Mouse (Mus musculus) gastrocnemius, postnatal 10 days (tissue): ENCODE measurements around the gene Mgmt. TPM values are rescaled to one million over a fixed set of nuclear protein-coding genes. Genes with fewer than 3 reads are reported as not detected.

Experiments
- DNase-seq: peaks from one replicate; pipeline ENCODE4 v3.0.0; 2021; ENCODE audit warnings: mixed read lengths
- total RNA-seq, 2 experiments: library from RNA; stranded (reverse); gene quantifications; 2 replicates each; pipeline ENCODE4 v1.2.3; 2021

The Mgmt gene
- total RNA-seq, 2 experiments from 2014 or later: 1.7 to 2.1 TPM

DNA sequence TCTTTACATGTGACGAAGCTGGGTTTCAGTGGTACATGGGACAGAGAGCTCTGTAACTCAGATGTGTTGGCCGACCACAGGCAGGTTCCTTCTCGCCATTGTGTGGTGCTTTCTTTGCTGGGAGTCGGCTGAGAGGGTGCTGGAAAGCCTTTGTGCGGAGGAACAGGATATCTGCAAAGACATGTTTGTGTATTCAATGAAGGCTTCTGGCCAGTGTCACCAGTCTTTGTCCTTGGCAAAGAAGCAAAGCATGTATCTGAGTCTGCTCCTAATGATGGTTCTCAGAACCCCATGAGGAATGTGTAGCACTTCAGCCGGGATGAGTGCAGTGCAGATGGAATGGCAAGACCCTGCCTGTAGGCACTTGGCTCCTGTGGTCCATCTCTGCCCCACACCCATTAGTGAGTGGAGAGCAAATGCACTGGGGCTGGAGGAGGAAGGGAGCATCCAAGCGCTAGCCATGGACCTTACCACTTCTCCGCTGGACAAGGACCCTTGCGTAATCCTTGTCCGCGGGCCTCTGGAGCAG, 14.3 kb downstream of the Mgmt start:
- no peak for DNase-seq

DNA sequence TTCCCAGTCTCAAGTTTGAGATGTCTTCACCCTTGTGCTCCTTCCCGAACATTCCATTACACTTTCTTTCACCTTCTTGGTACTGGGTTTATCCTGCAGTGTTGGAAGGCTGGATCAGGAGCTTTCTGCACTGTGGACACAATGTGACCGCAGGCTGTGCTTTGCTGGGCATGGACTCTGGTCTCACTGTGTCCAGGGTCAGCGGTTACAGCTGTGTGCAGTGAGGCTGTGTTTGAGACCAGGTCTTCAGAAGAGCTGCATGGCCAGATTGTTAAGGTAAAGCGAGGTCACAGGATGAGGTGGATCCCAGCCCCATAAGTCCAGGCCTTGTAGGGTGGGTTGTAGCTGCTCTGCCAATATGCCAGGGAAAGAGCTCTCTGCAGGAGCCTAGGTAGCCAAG, 18.5 kb downstream of the Mgmt start:
- no peak for DNase-seq

DNA sequence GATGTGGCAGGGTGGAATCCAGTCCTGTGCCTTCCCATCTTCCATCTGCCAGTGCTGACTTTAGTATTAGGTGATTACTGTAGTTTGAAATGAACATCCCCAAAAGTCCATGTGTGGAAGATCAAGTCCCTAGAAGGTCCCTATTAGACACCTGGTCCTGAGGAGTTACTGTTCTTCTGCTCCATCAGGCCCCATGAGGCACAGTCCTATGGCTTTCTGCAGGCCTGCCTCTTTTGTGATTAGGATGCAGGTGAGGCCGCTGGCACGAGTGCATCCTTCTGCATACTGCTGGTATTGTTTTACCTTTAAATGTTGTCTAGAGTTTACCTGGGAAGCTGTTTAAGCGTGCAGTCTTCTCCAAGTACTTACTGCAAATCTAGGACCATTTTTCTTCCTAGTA, 21.6 kb downstream of the Mgmt start:
- DNase-seq: no peak

DNA sequence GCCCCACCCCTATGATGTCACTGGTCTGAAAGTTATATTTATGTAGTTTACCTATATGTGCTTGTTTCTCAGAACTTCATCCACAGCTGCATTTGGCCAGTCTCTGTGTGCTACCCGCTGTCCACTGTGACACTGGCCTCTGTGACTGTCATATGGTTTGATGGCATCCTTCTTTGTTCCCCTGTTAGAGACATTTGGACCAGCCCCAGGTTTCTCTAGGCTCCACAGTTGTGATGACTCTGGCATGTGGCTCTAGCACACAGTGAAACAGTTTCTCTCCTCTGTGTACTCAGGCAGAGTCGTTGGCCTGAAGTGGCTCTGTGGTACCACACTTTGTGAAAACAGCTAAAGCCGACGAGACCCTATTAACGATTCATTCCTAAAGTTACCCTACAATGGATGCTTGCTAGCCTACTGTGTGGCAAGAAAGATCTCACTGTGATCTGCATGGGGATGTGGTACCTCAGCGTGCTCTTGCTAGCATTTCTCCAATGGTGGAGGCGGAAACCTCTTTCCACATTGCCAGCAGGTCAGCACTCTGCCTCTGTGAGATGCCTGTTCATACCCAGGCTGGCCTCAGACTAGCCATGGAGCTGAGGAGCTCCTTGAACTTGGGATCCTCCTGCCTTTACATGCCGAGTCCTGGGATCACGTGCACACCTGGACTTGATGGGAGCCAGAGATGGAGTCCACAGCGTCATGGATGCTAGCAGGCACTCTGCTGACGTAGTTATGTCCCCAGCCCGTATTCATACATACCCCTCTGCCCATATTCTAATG, 26.8 kb downstream of the Mgmt start:
- no peak for DNase-seq

DNA sequence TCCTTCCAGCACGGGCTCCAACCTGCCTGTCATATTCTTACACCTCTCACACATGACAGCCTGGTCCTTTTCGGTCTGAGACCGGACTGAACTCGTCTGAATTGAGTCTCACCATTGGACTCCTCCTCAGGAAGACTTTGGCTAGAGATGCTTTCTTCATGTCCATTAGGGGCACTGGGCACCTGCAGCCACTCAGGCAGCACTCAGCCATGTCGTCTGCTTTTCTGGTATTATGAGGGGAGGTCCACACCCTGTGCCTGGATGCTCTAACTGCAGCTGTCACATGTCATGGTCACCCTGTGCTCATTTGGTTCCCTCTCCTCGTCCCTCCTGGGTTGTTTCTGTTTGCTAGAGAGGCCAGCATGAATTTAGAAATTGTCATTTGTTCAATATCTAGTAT, 27.8 kb downstream of the Mgmt start:
- DNase-seq: no peak

DNA sequence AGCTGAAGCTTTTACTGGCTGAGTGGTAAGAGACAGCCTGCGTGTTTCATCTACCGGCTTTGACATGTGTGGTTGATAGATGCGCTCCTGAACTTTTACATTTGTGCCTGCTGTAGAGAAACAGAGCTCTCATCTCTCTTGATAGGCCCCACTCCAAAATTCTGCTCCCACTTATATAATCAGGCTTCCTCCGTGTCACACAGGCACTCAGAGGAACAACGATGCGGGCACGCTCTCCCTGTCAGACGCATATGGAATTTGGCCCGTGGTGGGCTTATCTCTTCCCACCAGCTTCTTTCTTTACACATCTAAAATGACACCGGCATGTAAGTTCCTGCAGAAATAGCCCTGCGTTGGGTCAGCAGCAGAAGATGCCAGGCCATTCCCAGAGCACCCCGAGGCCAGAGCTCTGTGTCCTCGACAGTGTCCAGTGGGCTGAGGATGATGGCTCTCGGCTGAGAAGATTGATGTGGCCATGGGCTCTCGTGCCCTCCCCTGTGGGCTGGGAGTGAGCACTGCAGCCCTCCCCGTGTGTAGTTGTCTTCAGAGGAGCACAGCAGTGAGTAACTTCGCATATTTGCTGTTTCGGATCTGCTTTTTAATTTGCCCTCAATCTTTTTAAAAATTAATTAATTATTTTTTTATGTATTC, 30.3 kb downstream of the Mgmt start:
- no peak for DNase-seq

DNA sequence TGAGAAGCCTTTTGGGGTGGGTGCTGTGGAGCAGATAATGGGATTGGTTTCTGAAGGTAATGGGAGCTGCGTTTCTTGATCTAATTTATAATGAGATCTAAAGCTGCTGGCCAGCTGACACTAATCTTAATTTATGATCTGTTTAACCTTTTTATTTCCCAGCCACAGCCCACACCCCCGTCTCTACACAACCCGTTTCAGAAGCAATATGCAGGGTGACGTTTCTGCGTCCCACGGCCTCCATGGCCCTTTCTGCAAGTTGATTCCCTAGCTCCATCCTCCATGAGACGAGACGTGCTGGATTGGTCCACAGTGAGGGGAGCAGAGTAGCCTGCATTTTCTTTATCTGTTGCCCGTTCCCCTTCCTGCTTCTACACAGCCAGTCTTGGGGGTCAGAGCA, 31.8 kb downstream of the Mgmt start:
- no peak for DNase-seq

DNA sequence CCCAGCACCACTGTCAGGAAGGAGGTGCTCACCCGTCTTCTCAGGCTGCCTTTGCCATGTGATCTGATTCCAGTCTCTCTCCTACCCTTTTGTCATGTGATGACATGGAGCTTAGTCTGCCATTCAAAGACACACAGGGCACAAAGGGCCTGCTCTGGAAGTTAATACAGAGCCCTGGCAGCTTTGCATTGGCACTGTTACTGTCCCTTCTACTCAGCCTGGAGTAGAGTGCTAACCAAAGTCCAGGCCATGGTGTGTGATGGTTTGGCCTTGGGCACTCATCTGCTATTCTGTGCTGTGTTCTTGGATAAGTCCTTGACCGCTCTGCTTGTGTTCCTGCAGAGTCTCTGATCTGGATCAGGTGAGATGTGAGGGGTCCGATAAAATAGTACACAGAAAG, 36.0 kb downstream of the Mgmt start:
- DNase-seq: no peak

DNA sequence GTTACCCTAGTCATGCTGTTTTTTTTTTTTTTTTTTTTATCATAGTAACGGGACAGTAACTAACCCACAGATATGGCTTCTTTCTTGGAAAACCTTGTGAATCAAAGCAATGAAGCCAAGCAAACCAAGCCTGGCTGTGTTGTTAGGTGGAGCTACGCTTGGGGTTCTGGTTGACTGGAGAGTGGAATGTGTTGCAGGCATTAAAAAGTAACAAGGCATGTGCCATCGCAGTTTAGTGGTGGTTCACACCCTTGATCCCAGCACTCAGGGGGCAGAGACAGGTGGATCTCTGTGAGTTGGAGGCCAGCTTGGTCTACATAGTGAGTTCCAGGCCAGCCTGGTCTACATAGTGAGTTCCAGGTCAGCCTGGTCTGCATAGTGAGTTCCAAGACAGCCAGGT, 39.0 kb downstream of the Mgmt start:
- DNase-seq: no peak

DNA sequence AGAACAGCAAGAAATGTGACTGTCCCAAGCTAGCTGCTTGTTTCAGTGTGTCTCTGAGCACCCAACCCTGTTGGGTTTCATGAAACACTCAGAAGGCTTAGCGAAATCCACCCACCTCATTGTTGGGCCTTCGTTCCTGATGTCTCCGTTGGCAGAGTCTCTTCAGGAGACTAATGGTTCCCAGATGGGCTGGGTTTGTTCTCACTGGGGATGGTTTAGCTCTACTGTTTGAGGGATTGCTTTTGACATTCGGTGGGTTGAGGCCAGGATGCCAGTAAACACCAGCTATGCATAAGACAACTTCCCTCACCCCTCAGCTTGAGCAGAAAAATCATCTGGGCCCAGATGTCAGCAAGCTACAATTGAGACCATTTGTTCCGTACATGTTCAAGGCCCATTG, 39.9 kb downstream of the Mgmt start:
- no peak for DNase-seq

DNA sequence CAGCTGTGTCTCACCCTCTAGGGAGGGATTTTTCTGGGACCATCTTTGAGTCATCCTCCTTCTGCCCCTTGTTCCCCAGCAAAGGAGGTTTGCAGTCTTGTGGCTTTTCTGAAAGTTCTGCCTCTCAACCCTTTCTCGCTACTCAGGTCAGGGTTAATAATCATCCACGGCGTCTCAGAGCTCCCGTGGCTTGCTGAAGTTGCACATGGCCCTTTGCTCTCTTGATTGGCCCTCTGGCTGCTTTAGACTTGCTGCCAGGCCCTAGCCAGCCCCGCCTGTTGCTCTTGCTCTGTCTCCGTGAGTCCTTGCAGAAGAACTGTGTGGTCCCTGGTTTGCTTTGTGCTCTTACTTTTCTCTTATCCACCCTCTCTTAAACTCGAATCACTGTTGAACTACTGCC, 40.4 kb downstream of the Mgmt start:
- no peak for DNase-seq

DNA sequence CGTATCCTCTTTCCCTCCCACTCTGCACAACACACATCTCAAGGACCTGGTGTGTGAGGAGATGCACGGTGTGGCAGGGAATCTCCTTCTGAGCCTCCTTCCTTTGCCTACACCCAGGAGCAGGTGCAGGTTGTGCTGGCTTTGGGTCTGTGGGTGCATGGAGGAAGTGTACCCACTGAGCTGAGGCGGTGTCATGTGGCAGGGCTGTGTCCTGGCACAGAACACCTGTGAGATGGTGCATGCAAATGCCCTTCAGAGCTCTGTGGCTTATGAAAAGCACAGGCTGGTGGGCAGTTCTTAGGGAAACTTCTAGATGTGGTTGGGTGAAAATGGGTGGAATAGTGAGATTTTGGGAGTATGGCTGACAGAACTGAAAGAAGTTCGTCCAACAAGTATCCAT, 44.0 kb downstream of the Mgmt start:
- DNase-seq: no peak

DNA sequence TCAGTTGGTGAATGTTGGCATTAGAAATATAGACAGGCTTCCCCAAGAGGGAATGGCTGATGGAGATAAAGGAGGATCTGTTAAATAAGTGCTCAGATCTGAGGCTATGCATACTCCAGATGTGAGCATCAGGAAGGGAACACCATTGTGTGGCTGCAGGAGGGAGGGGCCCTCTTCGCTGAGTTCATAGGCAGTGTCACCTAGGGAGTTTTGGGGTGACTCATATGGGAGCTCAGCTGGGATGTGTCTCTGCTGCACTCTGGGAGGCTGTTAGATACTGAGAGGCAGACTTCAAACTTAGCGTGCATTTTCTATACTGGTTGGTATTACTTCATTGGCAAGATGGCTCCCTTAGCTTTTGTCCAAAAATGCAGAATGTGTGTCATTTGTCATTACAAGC, 48.0 kb downstream of the Mgmt start:
- no peak for DNase-seq

DNA sequence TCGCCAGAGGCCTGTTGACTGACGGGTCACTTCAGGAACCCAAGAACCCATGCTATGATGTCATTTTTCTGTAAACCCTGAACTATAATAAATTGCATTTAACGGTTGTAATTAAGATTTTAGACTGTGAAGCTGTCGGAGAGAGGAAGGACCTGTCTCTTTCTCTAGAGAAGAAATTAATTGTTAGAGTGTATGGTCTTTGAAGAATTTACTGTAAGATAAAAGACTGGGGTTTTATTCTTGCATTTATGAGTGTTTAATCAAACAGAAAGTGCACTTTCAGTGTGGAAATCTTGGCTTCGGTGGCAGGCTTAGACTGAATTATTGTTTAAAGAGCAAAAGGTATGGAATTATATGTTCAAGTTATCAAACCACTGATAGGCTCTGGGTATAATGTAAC, 49.5 kb downstream of the Mgmt start:
- no peak for DNase-seq

DNA sequence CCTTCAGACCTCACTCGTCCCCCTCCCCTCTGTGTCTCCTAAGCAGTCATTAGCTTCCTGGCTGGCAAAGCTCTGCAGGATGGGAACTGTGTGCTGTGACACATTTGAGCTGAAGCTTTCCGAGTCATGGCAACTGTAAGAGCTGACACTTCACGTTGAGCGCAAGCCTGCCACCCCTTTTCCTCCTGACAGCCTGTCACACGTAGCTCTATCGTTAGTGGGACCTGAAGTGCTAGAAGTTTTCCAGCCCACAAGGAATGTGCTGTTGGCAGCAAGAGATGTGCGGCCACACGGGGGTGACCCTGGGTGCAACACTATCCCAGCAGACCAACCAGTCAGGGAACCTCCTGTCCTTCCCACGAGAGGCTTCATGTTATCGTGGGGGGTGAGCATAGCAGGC, 51.3 kb downstream of the Mgmt start:
- DNase-seq: no peak

DNA sequence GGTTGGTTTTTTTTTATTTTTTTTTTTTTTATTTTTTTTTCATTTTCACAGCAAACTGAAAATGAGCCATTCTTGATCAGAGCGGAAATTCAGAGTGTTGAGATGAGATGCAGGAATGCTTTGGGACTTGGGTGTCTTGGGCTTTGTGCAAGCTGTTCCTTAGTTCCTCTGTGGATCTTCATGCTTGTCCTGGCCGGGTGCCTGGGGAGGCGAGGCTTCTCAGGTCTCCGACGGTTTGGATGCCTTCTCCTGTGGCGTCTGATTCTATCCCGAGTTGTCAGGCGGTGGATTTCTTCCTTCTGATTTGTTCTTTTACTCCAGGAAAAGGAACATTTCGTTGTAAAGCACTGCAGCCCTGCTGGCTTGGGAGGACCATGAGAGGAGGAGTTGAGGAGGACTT, 51.7 kb downstream of the Mgmt start:
- DNase-seq: peak; percentile 38

DNA sequence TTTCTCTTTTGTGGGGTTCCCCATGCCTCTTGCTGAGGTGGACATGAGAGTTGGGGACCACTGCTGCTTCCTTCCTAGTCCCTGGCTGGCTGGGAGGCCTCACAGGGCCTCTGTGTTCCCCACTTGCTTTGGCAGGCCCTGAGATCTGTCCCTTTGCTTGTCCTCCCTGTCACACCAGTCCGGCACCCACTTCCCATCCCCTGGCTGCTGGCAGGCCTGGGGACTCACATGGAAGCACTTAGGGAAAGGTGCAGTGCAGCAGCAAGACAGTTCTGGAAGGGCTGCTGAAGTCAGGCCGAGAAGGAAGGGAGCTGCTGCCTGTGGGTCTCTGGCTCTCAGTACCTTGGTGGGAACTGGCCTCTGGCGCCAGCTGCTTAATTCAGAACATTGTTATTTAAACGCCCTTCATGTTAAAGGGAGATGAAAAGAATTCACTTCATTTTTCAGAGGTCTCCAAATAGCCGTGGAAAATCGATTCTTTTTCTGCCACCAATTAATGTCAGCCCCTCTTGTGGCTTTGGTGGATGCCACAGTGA, 53.9 kb downstream of the Mgmt start:
- no peak for DNase-seq

DNA sequence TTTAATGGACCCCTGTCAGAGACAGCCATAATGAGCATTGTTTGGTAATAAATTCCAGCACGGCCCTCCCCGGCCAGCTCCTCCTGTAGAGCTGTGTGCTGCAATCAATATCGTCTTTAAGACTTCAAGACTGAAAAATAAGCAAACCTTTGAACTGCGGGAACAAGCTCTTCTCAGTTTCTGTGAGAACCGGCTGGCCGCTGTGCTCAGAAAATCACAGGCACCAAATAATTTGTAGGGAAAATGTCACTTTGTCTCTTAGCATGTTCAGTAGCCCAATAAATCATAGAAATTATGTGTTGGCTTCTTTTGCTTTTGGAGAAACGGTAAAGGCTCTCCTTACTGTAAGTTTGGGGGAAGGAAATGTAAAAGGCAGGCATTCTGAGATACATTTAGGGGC, 58.2 kb downstream of the Mgmt start:
- DNase-seq: no peak

DNA sequence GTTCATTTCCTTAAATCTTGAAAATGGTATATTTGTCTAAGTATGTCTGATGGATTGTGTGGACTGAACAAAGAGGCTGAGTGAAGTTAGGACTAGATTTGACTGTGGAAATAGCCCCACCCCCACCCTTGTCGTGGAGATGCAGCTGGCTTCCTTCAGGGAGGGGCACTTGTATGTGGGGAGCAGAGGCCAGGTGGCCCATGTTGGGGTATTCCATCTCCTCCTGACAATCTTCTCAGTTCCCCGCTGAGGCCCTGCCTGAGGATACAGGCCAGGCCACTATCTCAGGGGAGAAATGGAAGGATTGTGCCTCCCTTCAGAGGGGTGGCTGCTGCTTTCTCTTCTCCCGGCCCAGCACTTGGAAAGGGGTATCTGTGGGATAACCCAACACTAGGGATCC, 58.8 kb downstream of the Mgmt start:
- DNase-seq: no peak

DNA sequence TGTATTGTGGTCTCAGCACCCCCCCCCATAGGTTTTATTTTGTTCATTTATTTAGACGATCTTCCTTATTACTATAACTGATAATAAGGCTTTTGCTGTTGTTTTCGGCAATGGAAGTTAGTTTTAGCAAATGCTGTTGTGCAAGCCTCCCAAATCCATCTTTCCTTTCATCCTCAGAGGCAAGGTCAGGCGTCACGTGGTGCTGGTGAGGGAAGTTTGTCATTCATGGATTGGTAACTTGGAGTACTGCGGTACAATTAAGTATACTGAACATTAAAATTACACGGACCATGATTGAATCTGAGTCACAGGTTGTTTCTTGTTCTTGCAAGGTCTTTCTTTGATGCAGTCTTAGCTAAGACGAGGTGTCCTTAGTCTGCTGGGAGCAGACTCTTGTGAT, 77.9 kb downstream of the Mgmt start:
- DNase-seq: no peak

DNA sequence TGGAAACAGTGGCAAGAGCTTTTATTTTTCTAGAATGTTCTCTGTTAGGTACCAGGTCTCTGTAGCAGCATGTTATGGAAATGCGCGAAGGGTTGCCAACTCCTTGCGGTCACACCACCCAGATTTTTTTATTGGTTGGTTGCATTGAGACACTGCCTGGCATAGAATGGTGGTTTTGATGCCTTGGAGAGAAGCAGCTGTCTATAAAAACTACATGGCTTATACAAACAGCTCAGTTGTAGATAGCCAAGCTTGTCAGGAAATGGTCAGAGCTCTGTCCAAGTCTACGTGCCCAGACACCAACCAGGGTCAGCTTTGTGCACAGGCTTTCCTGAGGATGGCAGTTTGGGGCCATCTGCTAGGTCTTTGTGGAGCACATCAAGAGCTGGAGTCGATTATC, 80.6 kb downstream of the Mgmt start:
- no peak for DNase-seq

DNA sequence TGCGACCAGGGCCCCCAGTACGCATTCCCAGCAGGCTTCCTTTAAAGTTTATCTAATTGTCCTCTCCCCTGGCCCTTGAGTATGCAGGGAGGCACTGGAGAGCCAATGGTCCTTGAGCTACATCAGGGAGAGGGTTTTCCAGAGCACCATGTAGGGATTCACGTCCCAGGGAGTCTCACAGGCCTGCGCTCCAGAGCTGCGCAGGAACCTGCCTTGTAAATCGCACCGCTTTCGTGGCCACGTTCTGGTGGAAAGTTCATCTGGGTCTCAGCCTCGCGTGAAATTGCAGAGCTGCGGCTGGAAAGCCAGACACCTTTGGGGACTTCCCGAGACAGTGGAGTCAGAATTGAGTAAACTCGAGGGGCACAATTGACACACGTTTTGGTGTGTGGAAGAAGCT, 103.0 kb downstream of the Mgmt start:
- no peak for DNase-seq

DNA sequence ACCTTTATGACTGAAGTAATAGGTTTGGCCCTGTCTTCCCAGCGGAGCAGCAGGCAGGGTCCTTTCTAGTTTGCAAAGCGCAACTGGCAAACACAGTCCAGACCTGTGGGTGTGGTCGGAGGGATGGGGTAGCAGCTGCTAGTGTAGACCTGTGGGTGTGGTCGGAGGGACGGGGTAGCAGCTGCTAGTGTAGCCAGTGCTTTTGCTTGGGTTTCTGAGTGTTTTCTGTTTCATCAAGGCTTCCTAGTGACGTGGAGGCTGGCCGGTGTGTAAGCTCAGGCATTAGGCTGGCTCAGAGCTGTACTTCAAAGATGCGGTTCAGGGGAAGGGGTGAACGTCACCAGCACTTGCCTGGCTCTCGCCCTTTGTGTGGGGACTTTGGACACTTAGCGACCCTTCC, 106.3 kb downstream of the Mgmt start:
- no peak for DNase-seq

DNA sequence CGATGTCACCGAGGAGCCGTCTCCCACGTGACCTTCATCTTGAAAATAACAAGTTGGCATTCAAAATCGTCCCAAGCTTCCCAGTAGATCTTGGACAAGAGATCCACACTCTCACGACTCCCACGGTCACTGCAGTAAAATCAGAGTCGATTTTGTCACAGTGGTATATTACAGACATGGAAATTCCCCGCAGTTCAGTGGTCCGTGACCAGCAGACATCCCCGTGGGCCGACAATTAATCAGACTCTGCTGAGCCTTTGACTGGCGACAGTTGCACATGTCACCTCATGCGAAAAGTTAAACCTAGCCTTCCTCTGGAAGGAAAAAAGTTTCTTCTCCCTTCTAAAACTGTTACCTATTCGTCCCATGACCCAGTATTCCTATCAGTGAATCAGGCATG, 106.8 kb downstream of the Mgmt start:
- no peak for DNase-seq
